Mouse (Mus musculus) bone marrow, adult 2 months (tissue): Measurements from ENCODE around the gene Fam118a. TPM values are rescaled to one million over a fixed set of nuclear protein-coding genes. Genes with fewer than 3 reads are reported as not detected.

Source experiments
- H3K27ac ChIP-seq: fragments of 200-500 bp; 2 replicates; pipeline ENCODE4 v1.5.1; 2012; ENCODE audit warnings: low read depth, mild to moderate bottlenecking, control low read depth, inconsistent platforms, low read length; ENCODE audit not compliant: control insufficient read depth, poor library complexity, insufficient read depth
- H3K4me1 ChIP-seq: fragments of 200-500 bp; 2 replicates; pipeline ENCODE4 v1.6.1; 2011; ENCODE audit warnings: low read length; ENCODE audit not compliant: control insufficient read depth, insufficient read depth
- H3K4me3 ChIP-seq: fragments of 200-500 bp; replicated peaks from 2 replicates; pipeline ENCODE3; 2011; ENCODE audit warnings: mild to moderate bottlenecking, low read depth, low read length, control low read depth; ENCODE audit not compliant: control insufficient read depth
- CTCF ChIP-seq: fragments of 200-500 bp; IDR thresholded peaks from 2 replicates; pipeline ENCODE4 v1.5.1; 2011; ENCODE audit warnings: low read length, control low read depth; ENCODE audit not compliant: control insufficient read depth, insufficient read depth
- POLR2A ChIP-seq: fragments of 200-500 bp; IDR thresholded peaks from 2 replicates; pipeline ENCODE4 v1.6.1; 2011; ENCODE audit warnings: low read depth, mild to moderate bottlenecking, control low read depth, low read length, borderline replicate concordance; ENCODE audit not compliant: control insufficient read depth
- WGBS: fragments of 180-500 bp; shearing (Covaris S2); methylation state at CpG from one replicate; pipeline ENCODE4 v1.1.7; 2018; 5-methylcytosine and 5-hydroxymethylcytosine counted together
- polyA plus RNA-seq: library from polyadenylated mRNA; stranded (reverse); fragments of >200 nt; gene quantifications from 2 replicates; pipeline ENCODE4 v1.2.4, GENCODE M21; 2011; ENCODE audit warnings: low replicate concordance; ENCODE audit not compliant: missing spikeins, insufficient read depth, insufficient read length

The Fam118a gene
- polyA plus RNA-seq, 1 experiment, result 8.7 TPM

- no peak overlapping the region for H3K27ac ChIP-seq
- no peak for TF ChIP-seq CTCF
- TF ChIP-seq POLR2A, result no peak
- H3K4me1 ChIP-seq, result no peaks in the 10 kb centered on the region; the same call in 1 of the 2 replicates
- H3K4me3 ChIP-seq, result no peak overlapping the region
- 61% methylated on average over 5 of the region's 5 CpGs for WGBS
Observed at GRCm38 (mm10) chr15:85043116-85043515, 14.4 kb downstream of the Fam118a start.

- TF ChIP-seq POLR2A (no peak), CTCF (no peak)
- no peaks in the 10 kb centered on the region; the same call in 1 of the 2 replicates for H3K4me1 ChIP-seq
- H3K4me3 ChIP-seq, result no peak overlapping the region
- H3K27ac ChIP-seq, result no peak overlapping the region
- WGBS, result 86% methylated on average over 5 of the region's 5 CpGs
Observed at GRCm38 (mm10) chr15:85043761-85044160, 15.0 kb downstream of the Fam118a start.

- Histone ChIP-seq H3K4me1 (no peaks in the 10 kb centered on the region; the same call in 1 of the 2 replicates), H3K4me3 (no peak overlapping the region), H3K27ac (no peak overlapping the region)
- WGBS, result 84% methylated on average over 14 of the region's 14 CpGs
- no peak for TF ChIP-seq CTCF
- TF ChIP-seq POLR2A, result no peak
Observed at GRCm38 (mm10) chr15:85046230-85046950, 17.6 kb downstream of the Fam118a start.

- H3K4me3 ChIP-seq, result no peak overlapping the region
- TF ChIP-seq POLR2A (no peak), CTCF (no peak)
- no peaks in the 10 kb centered on the region for H3K4me1 ChIP-seq
- WGBS, result 89% methylated on average over 4 of the region's 4 CpGs
- no peak overlapping the region for H3K27ac ChIP-seq
Observed at GRCm38 (mm10) chr15:85047865-85048264, 19.1 kb downstream of the Fam118a start.

GRCm38 (mm10) chr15:85049758-85050157 is 21.0 kb downstream of the Fam118a start:
- Histone ChIP-seq H3K27ac (no peak overlapping the region), H3K4me1 (no peaks in the 10 kb centered on the region)
- WGBS, result 81% methylated on average over 1 of the region's 1 CpGs

GRCm38 (mm10) chr15:85054098-85054497 is 25.4 kb downstream of the Fam118a start:
- no peaks in the 10 kb centered on the region for H3K4me1 ChIP-seq
- H3K27ac ChIP-seq, result no peak overlapping the region
- no peak overlapping the region for H3K4me3 ChIP-seq
- TF ChIP-seq CTCF (no peak), POLR2A (no peak)
- 83% methylated on average over 3 of the region's 3 CpGs for WGBS

More at GRCm38 (mm10) chr15:85049758-85050157, 21.0 kb downstream of the Fam118a start:
- no peak overlapping the region for H3K4me3 ChIP-seq
- TF ChIP-seq POLR2A, result no peak
- TF ChIP-seq CTCF, result no peak

- WGBS, result 82% methylated on average over 4 of the region's 4 CpGs
- Histone ChIP-seq H3K27ac (no peak overlapping the region), H3K4me1 (no peaks in the 10 kb centered on the region), H3K4me3 (no peak overlapping the region)
- TF ChIP-seq CTCF, result no peak
Observed at GRCm38 (mm10) chr15:85055186-85055585, 26.4 kb downstream of the Fam118a start.

GRCm38 (mm10) chr15:85063421-85063820 is 34.7 kb downstream of the Fam118a start:
- Histone ChIP-seq H3K4me1 (no peaks in the 10 kb centered on the region), H3K4me3 (no peak overlapping the region), H3K27ac (no peak overlapping the region)
- WGBS, result 78% methylated on average over 2 of the region's 2 CpGs
- TF ChIP-seq POLR2A, result no peak
- no peak for TF ChIP-seq CTCF
